Mouse (Mus musculus) neural tube, embryonic 13.5 days (tissue): ENCODE results near the gene Reep1. TPM values are rescaled to one million over a fixed set of nuclear protein-coding genes. Genes with fewer than 3 reads are reported as not detected.

ENCODE experiments used
- ATAC-seq: fragments of 200-750 bp; cut with Nextera tagmentation; 2 replicates; pipeline ENCODE4 v1.8.0; 2017; ENCODE audit warnings: low read depth, mild to moderate bottlenecking, moderate TSS enrichment, moderate library complexity
- H3K27ac ChIP-seq: fragments of 300-500 bp; sonication (generic); replicated peaks from 2 replicates; pipeline ENCODE4 v1.5.1; 2015; ENCODE audit warnings: moderate library complexity, mild to moderate bottlenecking, inconsistent platforms
- H3K27me3 ChIP-seq: fragments of 300-500 bp; sonication (generic); 2 replicates; pipeline ENCODE4 v1.6.1; 2015; ENCODE audit warnings: mild to moderate bottlenecking, inconsistent platforms
- H3K36me3 ChIP-seq: fragments of 300-500 bp; sonication (generic); 2 replicates; pipeline ENCODE4 v1.6.1; 2015; ENCODE audit warnings: mild to moderate bottlenecking, inconsistent platforms
- H3K4me1 ChIP-seq: fragments of 300-500 bp; sonication (generic); replicated peaks from 2 replicates; pipeline ENCODE4 v1.6.1; 2015; ENCODE audit warnings: inconsistent platforms
- H3K4me2 ChIP-seq: fragments of 300-500 bp; sonication (generic); 2 replicates; pipeline ENCODE4 v1.6.1; 2015; ENCODE audit warnings: inconsistent platforms, mild to moderate bottlenecking, moderate library complexity
- H3K4me3 ChIP-seq: fragments of 300-500 bp; sonication (generic); 2 replicates; pipeline ENCODE4 v1.5.1; 2015; ENCODE audit warnings: mild to moderate bottlenecking, inconsistent platforms
- H3K9ac ChIP-seq: fragments of 300-500 bp; sonication (generic); 2 replicates; pipeline ENCODE4 v1.6.1; 2015; ENCODE audit warnings: moderate library complexity, mild to moderate bottlenecking, inconsistent platforms
- H3K9me3 ChIP-seq: fragments of 300-500 bp; sonication (generic); 2 replicates; pipeline ENCODE4 v1.6.1; 2016; ENCODE audit warnings: inconsistent platforms
- WGBS: fragments of 180-500 bp; shearing (Covaris S2); methylation state at CpG from one replicate; pipeline ENCODE4 v1.1.7; 2015; 5-methylcytosine and 5-hydroxymethylcytosine counted together
- polyA plus RNA-seq: library from polyadenylated mRNA; unstranded; fragments of >200 nt; fragmentation: Nextera tagmentation; extraction: Ambion mirVana; gene quantifications from 2 replicates; pipeline ENCODE4 v1.2.1, GENCODE M21; 2015

Gene Reep1
- polyA plus RNA-seq, 1 experiment from 2014 or later, result 248 TPM

- Histone ChIP-seq H3K9ac (0 out of 2 replicates have a peak overlapping the region, but pooled peaks have one; percentile 22), H3K27me3 (no peaks in the 10 kb centered on the region), H3K36me3 (no peaks in the 10 kb centered on the region), H3K4me3 (no peak overlapping the region), H3K4me2 (peak overlapping the region; percentile 33), H3K4me1 (peaks cover 47% of the 10 kb centered on the region), H3K27ac (peak overlapping the region; percentile 68), H3K9me3 (no peaks in the 10 kb centered on the region)
- no peak for ATAC-seq
- WGBS, result 38% methylated on average over 13 of the region's 13 CpGs
Measured at GRCm38 (mm10) chr6:71740921-71741320, 33.6 kb downstream of the Reep1 start.

- Histone ChIP-seq H3K4me3 (no peak overlapping the region), H3K9me3 (no peaks in the 10 kb centered on the region), H3K4me2 (no peak overlapping the region), H3K9ac (no peak overlapping the region), H3K27ac (no peak overlapping the region), H3K27me3 (no peaks in the 10 kb centered on the region), H3K36me3 (no peaks in the 10 kb centered on the region), H3K4me1 (peaks cover 35% of the 10 kb centered on the region)
- no peak for ATAC-seq
- WGBS, result 76% methylated on average over 6 of the region's 6 CpGs
Measured at GRCm38 (mm10) chr6:71741998-71742636, 34.8 kb downstream of the Reep1 start.

- H3K27ac ChIP-seq, result no peak overlapping the region
- H3K4me3 ChIP-seq, result no peak overlapping the region
- H3K9me3 ChIP-seq, result no peaks in the 10 kb centered on the region
- H3K9ac ChIP-seq, result no peak overlapping the region
- no peaks in the 10 kb centered on the region for H3K27me3 ChIP-seq
- 85% methylated on average over 6 of the region's 6 CpGs for WGBS
- ATAC-seq, result no peak
- H3K4me2 ChIP-seq, result no peak overlapping the region
- H3K36me3 ChIP-seq, result no peaks in the 10 kb centered on the region
- peaks cover 16% of the 10 kb centered on the region for H3K4me1 ChIP-seq
Measured at GRCm38 (mm10) chr6:71744934-71745333, 37.6 kb downstream of the Reep1 start.

GRCm38 (mm10) chr6:71745482-71746234 lies 38.3 kb downstream of the Reep1 start:
- Histone ChIP-seq H3K9ac (no peak overlapping the region), H3K4me1 (peaks cover 8% of the 10 kb centered on the region), H3K9me3 (no peaks in the 10 kb centered on the region), H3K27ac (no peak overlapping the region), H3K4me2 (no peak overlapping the region), H3K4me3 (no peak overlapping the region), H3K36me3 (no peaks in the 10 kb centered on the region), H3K27me3 (no peaks in the 10 kb centered on the region)
- ATAC-seq, result no peak
- WGBS, result 88% methylated on average over 9 of the region's 9 CpGs

GRCm38 (mm10) chr6:71746246-71746645 lies 38.9 kb downstream of the Reep1 start:
- ATAC-seq, result no peak
- WGBS, result 54% methylated on average over 1 of the region's 1 CpGs
- H3K4me2 ChIP-seq, result no peak overlapping the region
- H3K4me1 ChIP-seq, result peaks cover 2% of the 10 kb centered on the region
- H3K4me3 ChIP-seq, result no peak overlapping the region
- no peaks in the 10 kb centered on the region for H3K27me3 ChIP-seq
- no peaks in the 10 kb centered on the region for H3K9me3 ChIP-seq
- H3K27ac ChIP-seq, result no peak overlapping the region
- no peak overlapping the region for H3K9ac ChIP-seq
- H3K36me3 ChIP-seq, result no peaks in the 10 kb centered on the region

- ATAC-seq, result no peak
- H3K36me3 ChIP-seq, result no peaks in the 10 kb centered on the region
- H3K9me3 ChIP-seq, result no peaks in the 10 kb centered on the region
- H3K27me3 ChIP-seq, result no peaks in the 10 kb centered on the region
- WGBS, result 86% methylated on average over 8 of the region's 8 CpGs
- H3K4me1 ChIP-seq, result no peaks in the 10 kb centered on the region
- no peak overlapping the region for H3K4me3 ChIP-seq
- no peak overlapping the region for H3K4me2 ChIP-seq
- no peak overlapping the region for H3K27ac ChIP-seq
- H3K9ac ChIP-seq, result no peak overlapping the region
Measured at GRCm38 (mm10) chr6:71746846-71747245, 39.5 kb downstream of the Reep1 start.

- WGBS, result 88% methylated on average over 2 of the region's 2 CpGs
- ATAC-seq, result no peak
- no peak overlapping the region for H3K9ac ChIP-seq
- no peak overlapping the region for H3K4me3 ChIP-seq
- peaks cover 13% of the 10 kb centered on the region; the same call in 1 of the 2 replicates for H3K4me1 ChIP-seq
- no peaks in the 10 kb centered on the region for H3K27me3 ChIP-seq
- no peak overlapping the region for H3K27ac ChIP-seq
- H3K4me2 ChIP-seq, result no peak overlapping the region
- H3K36me3 ChIP-seq, result peaks cover 4% of the 10 kb centered on the region; the same call in 1 of the 2 replicates
- H3K9me3 ChIP-seq, result no peaks in the 10 kb centered on the region
Measured at GRCm38 (mm10) chr6:71751602-71752001, 44.2 kb downstream of the Reep1 start.

GRCm38 (mm10) chr6:71752791-71753464 lies 45.6 kb downstream of the Reep1 start:
- ATAC-seq, result no peak
- Histone ChIP-seq H3K27ac (no peak overlapping the region), H3K4me1 (peaks cover 23% of the 10 kb centered on the region), H3K36me3 (peaks cover 16% of the 10 kb centered on the region), H3K9ac (no peak overlapping the region), H3K27me3 (no peaks in the 10 kb centered on the region), H3K9me3 (no peaks in the 10 kb centered on the region), H3K4me3 (no peak overlapping the region), H3K4me2 (no peak overlapping the region)
- 67% methylated on average over 7 of the region's 7 CpGs for WGBS

- no peak overlapping the region for H3K9ac ChIP-seq
- no peak overlapping the region for H3K4me2 ChIP-seq
- no peak overlapping the region for H3K4me3 ChIP-seq
- H3K4me1 ChIP-seq, result peaks cover 23% of the 10 kb centered on the region
- H3K27me3 ChIP-seq, result no peaks in the 10 kb centered on the region
- WGBS, result 58% methylated on average over 10 of the region's 10 CpGs
- H3K9me3 ChIP-seq, result no peaks in the 10 kb centered on the region
- peaks cover 39% of the 10 kb centered on the region for H3K36me3 ChIP-seq
- ATAC-seq, result peak; percentile 42
- H3K27ac ChIP-seq, result 0 out of 2 replicates have a peak overlapping the region, but pooled peaks have one; percentile 28
Measured at GRCm38 (mm10) chr6:71757039-71757894, 49.9 kb downstream of the Reep1 start.

GRCm38 (mm10) chr6:71758780-71759179 lies 51.4 kb downstream of the Reep1 start:
- H3K36me3 ChIP-seq, result peaks cover 48% of the 10 kb centered on the region
- H3K4me1 ChIP-seq, result peaks cover 13% of the 10 kb centered on the region
- 79% methylated on average over 4 of the region's 4 CpGs for WGBS
- no peak overlapping the region for H3K4me3 ChIP-seq
- H3K9me3 ChIP-seq, result no peaks in the 10 kb centered on the region
- H3K27me3 ChIP-seq, result no peaks in the 10 kb centered on the region
- no peak overlapping the region for H3K27ac ChIP-seq
- H3K4me2 ChIP-seq, result no peak overlapping the region
- no peak overlapping the region for H3K9ac ChIP-seq
- ATAC-seq, result no peak

GRCm38 (mm10) chr6:71760073-71760472 lies 52.7 kb downstream of the Reep1 start:
- 90% methylated on average over 6 of the region's 6 CpGs for WGBS
- Histone ChIP-seq H3K9ac (no peak overlapping the region), H3K4me2 (no peak overlapping the region), H3K27ac (no peak overlapping the region), H3K36me3 (peaks cover 52% of the 10 kb centered on the region), H3K27me3 (no peaks in the 10 kb centered on the region), H3K4me3 (no peak overlapping the region), H3K9me3 (no peaks in the 10 kb centered on the region), H3K4me1 (peaks cover 13% of the 10 kb centered on the region)
- no peak for ATAC-seq
